Mouse (Mus musculus) urinary bladder, postnatal 25 days (tissue): ENCODE measurements around the gene Washc4.
"Not testable (repeated sequence)": the region's sequence is repeated elsewhere in the genome, so short reads cannot be mapped to it uniquely, and the experiment has no call there.

Experiments
- DNase-seq: peaks from one replicate; pipeline ENCODE4 v3.0.0; 2022; ENCODE audit warnings: low spot score

The Washc4 gene

DNA sequence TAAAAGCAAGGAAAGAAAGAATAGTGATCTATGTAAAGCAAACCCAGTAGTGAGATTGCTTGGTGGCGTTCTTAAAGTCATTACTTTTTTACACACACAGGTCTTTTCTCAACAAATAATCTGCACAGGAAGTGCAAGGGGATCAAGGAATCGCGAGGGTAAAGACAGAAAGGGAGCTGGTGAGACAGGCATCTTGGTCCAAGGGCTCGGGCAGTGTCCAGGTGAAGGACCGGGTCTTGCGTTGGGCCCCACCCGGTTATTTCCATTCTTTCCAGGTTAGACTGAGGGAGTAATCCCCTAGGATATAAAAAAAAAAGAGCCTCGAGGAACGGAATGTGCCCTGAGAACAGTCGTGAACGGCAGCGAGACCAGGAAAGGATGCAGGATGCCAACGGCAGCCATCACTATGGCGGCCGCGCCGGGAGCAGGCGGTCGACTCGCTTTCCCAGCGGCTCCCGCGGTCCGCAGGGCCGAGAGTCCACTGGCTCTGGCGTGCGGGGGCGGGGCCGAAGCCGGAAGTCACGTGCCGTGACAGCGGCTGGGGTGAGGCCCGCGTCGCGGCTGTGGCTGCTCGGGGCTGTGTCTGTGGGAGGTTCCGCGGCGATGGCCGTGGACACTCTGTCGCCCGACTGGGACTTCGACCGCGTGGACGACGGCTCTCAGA, at the start of gene Washc4:
Washc4 (plus strand) TSS at position 314 of the 664 bp plus-strand sequence.
- peak; percentile 95 for DNase-seq

- DNase-seq, result no peak
Measured at GRCm38 (mm10) chr10:83497321-83497720, 46.2 kb upstream of the Washc4 start.

DNA sequence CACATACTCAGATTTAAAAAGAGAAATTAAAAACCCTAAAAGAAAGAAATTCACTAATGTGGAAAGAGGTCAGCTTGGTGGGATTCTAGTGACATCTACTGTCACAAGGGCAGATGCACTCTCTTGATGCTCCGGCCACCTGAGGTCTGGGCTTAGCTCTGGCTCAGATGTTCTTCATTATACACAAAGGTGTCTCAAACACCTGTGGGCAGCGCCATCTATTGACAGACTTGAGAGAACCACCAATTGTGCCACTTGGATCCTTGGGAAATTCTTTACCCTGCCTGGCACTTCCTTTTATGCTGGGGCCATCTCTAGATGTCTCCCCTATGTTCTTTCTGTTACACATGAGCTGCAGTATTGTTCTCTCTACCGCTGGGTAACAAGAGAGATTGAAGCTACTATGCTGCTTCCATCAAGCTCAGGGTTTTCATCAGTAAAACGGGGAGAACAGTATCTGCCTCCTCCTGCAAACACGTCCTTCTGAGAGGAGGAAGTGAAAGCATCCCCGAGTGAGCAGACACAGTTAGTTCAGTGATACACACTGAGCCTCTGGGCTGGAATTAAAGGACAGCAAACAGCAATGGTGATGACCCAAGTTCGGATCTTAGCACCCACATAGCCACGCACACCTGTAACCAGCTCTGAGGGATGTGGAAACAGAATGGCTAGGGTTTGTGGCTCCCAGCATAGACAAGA, 34.4 kb upstream of the Washc4 start:
- no peak for DNase-seq

DNA sequence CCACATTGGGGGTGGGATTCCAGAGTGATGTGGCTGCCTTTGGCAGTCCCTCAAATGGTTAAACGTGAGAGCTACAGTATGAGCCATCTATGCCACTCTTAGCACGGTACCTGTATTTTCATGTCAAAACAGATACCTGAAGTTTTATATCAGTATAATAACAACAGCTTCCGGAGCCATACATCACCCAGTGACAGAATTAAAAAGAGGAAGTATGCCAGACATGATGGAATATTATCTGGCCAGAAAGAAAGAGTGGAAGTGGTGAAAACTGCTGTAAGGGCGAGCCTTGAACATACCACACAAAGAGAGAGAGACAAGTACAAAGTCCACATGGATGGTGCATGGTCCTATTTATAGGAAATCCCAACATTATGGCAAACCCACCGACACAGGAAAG, 32.2 kb upstream of the Washc4 start:
- no peak for DNase-seq

DNA sequence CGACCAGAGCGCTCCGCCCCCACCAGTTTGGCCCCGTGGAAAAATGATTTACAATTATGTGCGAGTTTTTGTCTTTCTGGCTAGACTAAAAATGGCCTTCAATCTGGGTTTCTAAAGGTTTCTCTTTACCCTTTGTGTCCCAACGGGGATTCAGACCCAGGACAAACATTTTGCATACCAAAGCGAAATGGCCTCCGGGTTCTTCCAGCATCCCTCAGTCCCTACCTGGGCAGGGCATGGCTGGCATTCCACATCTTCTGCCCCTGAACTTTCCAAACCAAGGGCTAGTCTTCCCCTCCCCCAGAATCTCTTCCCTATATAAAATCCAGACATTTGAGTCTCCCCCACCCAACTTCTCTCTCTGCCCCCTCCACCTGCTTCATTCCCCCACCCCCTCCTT, 29.8 kb upstream of the Washc4 start:
- no peak for DNase-seq

- DNase-seq, result no peak
Measured at GRCm38 (mm10) chr10:83520990-83521389, 22.6 kb upstream of the Washc4 start.

DNA sequence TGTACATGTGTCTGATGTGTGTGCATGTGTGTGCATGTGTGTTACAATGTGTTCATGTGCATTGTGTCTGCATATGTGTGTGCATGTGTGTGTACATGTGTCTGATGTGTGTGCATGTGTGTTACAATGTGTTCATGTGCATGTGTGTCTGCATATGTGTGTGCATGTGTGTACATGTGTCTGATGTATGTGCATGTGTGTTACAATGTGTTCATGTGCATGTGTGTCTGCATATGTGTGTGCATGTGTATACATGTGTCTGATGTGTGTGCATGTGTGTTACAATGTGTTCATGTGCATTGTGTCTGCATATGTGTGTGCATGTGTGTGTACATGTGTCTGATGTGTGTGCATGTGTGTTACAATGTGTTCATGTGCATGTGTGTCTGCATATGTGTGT, 19.3 kb upstream of the Washc4 start:
- DNase-seq, result not testable (repeated sequence)

DNA sequence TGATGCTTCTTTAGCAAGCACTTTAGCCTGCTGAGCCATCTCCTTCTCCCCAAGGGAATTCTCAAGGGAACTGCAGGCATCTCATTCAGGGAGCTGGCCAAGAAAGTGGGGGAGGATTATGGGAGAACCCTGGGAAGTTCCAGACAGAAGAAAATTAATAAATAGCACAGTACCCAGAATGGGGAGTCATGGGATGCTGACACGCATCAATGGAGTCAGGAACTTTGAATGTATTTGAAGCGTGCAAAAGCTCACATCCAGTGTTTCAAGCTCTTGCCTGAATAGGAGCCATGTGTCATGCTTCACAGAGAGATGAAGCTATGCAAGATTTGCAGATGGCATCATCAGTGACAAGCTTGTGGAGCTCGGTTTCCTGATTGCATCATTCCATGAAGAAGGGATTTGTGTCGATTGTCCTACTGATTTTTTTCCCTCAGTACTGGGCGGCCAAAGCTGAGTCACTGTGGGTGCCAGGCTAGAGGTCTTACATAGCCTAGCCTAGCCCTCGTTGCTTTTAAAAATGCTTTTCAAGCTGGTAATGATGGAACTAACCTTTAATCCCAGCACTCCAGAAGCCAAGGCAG, 13.1 kb upstream of the Washc4 start:
- no peak for DNase-seq

- DNase-seq, result peak; percentile 56
Measured at GRCm38 (mm10) chr10:83533258-83533909, 10.2 kb upstream of the Washc4 start.

GRCm38 (mm10) chr10:83533910-83534283, 9.7 kb upstream of the Washc4 start, which contains the start of gene Aldh1l2:
Aldh1l2 (minus strand) TSS chr10:83534140.
- DNase-seq, result peak; percentile 66

DNA sequence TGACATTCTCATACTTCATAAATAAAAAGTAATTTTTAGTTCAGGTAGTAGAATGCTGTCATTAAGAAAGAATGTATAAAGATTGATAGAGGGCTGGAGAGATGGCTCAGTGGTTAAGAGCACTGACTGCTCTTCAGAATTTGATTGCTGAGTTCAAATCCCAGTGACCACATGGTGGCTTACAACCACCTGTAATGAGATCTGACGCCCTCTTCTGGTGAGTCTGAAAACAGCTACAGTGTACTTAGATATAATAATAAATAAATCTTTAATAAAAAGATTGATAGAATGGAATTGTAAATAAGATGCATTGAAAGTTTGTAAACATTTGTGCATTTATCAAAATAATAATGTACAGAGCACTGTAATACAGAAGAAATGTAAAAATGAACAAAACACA, 7.1 kb upstream of the Washc4 start:
- no peak for DNase-seq

DNA sequence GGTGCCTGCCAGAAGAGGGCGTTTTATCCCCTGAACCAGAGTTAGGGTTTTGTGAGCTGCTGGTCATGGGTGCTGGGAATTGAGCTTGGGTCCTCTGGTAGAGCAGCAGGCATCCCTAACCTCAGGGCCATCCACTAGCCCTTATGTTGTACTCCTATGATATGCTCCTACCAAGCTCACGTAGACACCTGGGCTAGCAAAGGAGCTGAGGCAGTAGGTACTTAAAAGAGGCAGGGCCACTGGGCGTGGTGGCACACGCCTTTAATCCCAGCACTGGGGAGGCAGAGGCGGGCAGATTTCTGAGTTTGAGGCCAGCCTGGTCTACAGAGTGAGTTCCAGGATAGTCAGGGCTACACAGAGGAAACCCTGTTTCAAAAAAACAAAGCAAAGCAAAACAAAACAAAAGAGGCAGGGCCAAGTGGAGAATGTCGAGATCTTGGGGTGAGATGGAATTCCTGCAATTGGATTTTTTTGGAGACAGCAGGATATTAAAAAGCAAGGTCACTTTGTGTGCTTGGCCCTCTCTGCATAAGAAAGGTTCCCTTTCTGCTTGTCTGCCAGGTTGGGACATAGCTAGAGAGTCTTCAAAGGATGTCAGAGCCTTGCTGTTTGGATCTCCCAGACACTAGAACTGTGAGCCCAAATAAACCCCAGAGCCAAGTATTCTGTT, 4.1 kb upstream of the Washc4 start:
- DNase-seq, result no peak

DNA sequence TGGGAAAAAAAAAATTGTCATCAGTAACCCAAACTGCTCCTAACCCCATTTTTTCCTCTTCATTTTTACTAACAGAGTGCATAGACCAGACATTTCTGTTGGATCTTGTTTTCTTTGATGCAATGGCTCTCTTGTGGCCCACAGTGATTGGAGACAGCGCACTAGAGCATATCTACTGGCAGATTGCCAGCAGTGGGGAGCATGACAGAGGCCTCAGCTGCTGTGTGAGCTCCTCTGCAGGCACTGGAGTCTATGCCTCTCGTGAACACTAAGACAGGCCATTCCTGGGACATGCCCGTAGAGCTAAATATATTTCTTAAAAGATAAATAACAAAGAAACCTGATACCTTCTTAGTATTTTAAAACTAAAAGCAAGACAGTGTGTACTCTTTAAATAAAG, 3.5 kb upstream of the Washc4 start:
- no peak for DNase-seq

GRCm38 (mm10) chr10:83542241-83542640, 1.3 kb upstream of the Washc4 start:
- no peak for DNase-seq

GRCm38 (mm10) chr10:83544103-83544479, 539 bp downstream of the Washc4 start:
- no peak for DNase-seq

DNA sequence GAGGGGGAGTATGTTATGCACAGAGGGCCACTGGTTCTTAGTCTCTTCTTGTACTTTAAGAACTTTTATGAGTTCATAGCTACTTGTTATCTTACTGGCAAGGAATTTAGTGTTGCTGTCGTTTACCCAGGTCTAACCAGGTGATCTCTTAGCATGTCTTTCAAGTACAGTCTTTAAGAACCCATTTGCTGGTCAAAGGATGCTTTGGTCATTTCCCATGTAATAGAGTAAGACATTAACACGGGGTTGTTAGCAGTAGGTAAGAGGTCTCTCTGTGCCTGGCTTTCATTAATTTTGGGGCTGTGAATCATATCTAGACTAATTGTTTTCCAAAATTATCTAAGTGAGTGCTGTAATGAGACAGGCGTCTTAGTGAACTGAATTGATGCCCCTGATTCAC, 1.8 kb downstream of the Washc4 start:
- no peak for DNase-seq

DNA sequence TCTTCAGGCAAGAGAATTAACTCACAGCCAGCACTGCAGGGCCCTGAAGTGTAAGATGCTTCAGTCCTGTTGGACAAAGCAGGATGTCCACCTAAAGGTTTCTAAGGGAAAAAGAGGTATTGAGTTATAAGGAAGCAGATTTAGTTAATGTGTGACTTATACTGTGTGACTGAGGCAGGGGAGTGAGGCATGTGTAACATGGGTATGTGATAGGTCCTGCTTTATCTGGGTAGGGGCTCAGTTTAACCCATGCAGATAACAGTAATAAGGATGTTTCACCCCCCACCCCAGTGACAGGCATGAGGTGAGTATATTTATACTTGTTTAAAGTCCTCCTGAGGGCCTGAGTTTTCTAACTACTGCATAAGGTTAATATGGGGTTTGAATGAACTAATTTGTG, 19.5 kb downstream of the Washc4 start:
- no peak for DNase-seq

DNA sequence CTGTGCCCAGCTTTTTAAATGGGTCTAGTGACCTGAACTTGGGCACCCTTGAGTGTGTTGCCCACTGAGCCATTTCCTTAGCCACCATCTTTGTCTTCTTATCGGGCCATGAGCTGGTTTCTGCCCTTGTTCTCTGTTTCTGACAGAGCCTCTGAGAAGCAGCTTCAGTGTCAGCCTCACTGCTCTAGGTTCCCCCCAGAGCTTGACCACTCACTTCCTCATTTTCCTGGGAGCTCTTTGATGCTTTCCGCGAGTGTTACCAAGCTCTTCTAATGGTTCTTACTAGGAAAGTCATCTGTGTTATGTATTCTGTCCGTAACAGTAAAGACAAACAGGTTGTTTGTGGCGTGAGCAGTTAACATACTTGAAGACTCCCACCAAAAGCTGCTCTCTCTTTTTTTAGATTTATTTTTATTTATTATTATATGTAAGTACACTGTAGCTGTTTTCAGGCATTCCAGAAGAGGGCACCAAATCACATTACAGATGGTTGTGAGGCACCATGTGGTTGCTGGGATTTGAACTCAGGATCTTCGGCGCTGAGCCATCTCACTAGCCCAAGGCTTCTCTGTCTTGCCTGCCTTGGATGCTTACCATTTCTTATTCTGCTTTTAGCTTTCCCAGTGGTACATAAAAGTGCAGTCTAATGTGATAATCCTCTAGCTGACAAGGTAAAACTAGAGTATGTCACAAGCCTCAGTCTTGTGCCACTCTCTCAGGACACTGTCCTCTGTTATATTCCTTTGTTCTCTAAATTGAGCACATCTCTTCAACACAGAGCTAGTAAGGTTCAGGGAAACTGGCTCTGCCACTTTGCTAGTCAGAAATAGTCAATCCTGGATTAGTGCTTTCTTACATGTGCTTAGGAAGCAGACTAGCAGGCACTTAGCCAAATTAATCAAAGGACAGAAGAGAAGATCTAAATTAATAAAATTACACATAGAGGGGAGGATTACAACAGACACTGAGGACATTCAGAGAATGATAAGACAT, 22.2 kb downstream of the Washc4 start:
- no peak for DNase-seq

GRCm38 (mm10) chr10:83590801-83591200, 47.2 kb downstream of the Washc4 start:
- no peak for DNase-seq

DNA sequence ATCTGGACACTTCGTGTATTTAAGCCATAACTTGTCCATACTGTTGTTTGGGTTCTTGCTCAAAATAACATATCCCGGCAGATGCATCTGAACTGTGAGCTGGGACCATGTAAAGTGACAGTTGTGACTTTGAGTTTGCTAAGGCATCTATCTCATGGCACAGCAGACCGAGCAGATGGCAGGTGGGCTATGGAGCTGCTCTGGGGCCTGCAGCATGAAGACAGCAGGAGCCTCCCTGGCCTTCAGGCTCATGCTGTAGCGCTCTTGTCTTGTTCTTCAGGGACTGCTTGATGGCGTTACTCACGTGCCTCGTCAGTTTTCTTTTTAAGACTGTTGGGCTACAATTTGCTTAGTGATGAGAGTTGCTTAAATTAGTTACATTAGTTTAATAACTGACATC, 49.1 kb downstream of the Washc4 start:
- DNase-seq, result no peak

GRCm38 (mm10) chr10:83594526-83594925, 51.0 kb downstream of the Washc4 start:
- DNase-seq, result no peak
